Mouse (Mus musculus): ENCODE measurements around the gene Haus2. TPM values are rescaled to one million over a fixed set of nuclear protein-coding genes. Genes with fewer than 3 reads are reported as not detected.

The Haus2 gene
- 48.3 TPM for polyA plus RNA-seq (2014; fragmentation: Illumina TruSeq; extraction: RNeasy Lipid Tissue Mini Kit (QIAGEN cat#74804); ENCODE audit: low replicate concordance)

DNA sequence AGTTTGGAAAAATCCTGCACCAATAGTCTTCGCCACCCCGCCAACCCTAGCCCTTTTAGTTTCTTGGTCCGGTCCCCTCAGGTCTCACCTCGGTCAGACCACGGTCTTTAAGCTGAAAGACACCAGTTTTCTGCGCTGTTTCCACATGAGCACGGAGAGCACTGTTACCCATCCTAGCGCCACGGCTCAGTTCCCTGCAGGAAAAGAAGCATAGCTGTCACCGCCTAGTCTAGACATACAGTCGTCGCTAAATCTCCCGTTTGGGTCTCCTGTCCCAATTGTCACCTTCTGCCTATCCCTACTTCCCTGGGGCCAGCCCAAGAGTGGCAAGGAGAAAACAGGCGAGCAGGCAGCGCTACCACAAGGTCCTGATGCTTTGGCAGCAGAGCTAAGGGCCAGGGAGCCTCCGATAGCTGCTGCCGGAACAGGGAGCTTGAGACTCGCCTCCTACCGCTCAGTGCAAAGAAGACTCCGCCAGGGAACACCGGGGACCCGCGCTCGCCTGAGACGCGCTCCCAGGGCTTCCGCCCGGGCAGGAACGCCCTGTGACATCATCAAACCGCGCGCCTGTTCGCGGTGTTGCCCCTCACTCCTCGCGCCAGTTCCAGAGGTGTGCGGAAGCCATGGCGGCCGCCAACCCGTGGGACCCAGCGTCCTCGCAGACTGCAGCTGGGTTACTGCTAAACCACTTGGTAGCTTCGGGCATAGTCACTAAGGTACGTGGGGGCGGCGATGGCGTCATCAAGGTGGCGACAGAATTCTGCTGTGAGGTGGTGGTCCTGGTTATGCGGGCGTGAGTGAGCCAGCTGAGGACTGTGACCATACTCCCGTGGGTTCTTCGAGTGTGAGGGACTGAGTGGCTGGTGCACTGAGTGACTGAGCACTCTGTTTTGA is at the start of gene Haus2, which contains the start of gene Lrrc57:
Haus2 (plus strand) TSS at position 554 of the 894 bp plus-strand sequence.
Lrrc57 (minus strand) TSS at position 691 of the 894 bp plus-strand sequence.

DNA sequence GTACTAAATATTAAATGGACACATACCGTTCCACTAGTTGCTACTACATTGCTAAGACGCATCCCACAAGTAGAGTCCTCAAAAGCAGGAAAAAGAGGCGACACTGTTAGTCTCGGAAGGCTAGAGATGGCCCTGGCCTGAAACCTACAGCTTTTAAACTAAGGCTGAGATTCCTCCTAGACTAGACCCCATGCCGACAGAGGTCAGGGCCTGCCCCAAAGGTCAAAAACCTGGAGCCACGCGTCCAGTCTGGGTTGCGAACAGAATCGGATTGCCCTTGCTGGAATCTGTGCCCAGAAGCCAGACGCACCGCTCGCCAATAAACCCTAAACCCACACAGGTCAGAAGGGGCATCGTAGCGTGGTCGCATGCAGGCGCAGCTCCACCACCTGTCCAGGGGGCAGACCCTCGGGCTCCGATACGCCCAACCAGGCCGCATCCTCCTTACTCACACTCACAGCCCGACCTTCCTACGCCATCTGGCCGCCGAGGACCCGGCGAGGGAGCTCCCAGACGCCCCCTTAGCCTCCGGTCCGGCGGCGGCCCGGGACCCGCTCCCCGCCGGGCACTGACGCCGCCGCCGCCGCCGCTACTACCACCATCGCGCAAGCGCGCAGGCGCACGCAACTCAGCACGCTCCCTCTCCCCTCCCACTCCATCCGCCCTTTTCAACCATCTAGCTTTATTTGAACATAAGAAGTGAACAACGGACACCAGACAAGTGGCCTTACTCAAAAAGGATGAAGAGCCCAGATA is 45.8 kb upstream of the Haus2 start, which contains the start of gene Zfp106:
Zfp106 (minus strand) TSS at position 609 of the 756 bp plus-strand sequence.

DNA sequence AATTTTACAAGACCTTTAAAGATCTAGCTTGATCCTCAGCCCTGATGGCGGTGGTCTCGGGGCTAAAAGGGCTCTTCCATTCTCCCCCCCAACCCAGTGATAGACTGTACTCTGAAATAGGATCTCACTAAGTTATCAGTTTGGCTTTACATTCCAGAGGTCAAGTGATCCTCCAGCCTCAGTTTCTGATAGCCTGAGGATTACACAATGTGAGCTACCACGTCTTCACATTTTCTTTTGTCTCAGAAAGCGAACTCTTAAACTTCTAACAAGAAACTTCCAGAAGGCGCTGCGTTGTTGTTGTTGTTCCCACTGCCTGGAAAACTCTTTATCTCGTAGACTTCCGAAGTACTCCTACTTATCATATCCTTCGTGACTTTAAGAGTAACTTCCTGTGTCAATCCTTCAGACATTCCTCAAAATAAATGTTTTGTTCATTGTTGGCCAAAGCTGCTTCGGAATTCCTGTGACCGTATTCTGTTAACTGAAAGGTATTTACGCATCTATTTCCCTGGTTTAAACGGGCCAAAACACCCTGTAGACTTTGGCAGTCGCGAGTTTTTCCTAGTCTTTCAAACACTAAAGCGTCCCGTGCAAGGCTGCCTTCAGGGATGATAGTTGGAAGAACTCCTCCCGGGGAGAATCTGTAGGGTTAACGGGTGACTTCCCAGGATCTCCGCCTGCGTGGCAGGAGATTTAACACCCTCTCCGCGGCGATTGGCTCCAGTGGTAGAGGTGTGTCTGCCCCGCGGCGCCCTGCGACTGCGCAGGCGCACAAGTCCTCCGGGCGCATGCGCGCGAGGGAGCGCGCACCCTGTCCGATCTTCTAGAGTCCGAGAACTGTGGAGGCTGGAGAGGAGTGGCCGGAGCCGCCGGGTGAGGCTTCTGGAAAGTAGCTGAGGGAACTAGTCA is 42.0 kb upstream of the Haus2 start, which contains the start of gene Snap23:
Snap23 (plus strand) TSS at position 786 of the 912 bp plus-strand sequence.

DNA sequence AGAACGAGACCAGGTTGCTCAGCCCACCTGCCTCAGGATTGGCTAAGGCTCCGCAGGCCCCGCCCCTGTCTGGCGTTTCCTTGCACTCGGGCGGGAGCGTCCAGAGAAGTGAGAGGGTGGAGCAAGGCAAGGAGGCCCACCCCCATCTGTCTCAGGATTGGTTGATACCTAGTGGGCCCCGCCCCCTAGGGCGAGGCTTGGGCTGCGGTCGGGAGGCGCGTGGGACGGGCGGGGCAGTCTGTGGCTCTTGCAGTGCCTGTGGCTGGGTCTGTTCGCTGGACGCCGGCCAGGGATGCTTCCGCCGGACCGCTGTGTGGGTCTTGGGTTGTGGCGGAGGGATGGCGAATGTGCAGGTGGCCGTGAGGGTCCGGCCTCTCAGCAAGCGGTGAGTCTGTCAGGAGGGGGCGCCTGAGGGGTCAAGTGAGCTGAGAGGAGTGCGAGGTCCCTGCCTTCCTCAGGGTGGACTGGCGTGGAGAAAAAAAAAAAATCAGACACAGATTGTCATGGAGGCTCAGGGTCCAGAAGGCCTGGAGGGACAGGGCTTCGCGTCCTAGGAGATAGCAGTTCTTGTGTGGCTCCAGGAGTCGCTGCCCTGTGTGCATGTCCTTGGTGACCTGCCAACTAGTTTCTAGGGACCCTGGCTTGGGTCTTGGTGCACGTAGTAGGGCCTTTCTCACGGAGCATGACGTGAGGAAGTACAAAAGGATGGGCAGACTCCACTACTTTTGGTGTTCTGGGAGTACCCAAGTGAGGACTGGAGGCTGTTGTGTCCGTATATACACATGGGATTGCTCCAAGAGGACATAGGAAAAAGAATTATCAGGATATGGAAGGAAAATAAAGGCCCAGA is 19.9 kb downstream of the Haus2 start, which contains the start of gene Stard9:
Stard9 (plus strand) TSS at position 236 of the 850 bp plus-strand sequence.

Other genes starting within 250 kb of the Haus2 start
- gene Ganc, start 205.5 kb upstream of the Haus2 start, polyA plus RNA-seq (2014; fragmentation: Illumina TruSeq; extraction: RNeasy Lipid Tissue Mini Kit (QIAGEN cat#74804); ENCODE audit: low replicate concordance), result 55.0 TPM
- gene Tmem87a, start 205.3 kb upstream of the Haus2 start, polyA plus RNA-seq (2014; fragmentation: Illumina TruSeq; extraction: RNeasy Lipid Tissue Mini Kit (QIAGEN cat#74804); ENCODE audit: low replicate concordance), result 65.8 TPM
- gene Capn3, start 153.4 kb upstream of the Haus2 start, polyA plus RNA-seq (2014; fragmentation: Illumina TruSeq; extraction: RNeasy Lipid Tissue Mini Kit (QIAGEN cat#74804); ENCODE audit: low replicate concordance), result 2.0 TPM
- 58.1 TPM for gene Zfp106, start 45.5 kb upstream of the Haus2 start, polyA plus RNA-seq (2014; fragmentation: Illumina TruSeq; extraction: RNeasy Lipid Tissue Mini Kit (QIAGEN cat#74804); ENCODE audit: low replicate concordance)
- gene Snap23, start 41.7 kb upstream of the Haus2 start, polyA plus RNA-seq (2014; fragmentation: Illumina TruSeq; extraction: RNeasy Lipid Tissue Mini Kit (QIAGEN cat#74804); ENCODE audit: low replicate concordance), result 132 TPM
- gene Lrrc57, start 137 bp downstream of the Haus2 start, polyA plus RNA-seq (2014; fragmentation: Illumina TruSeq; extraction: RNeasy Lipid Tissue Mini Kit (QIAGEN cat#74804); ENCODE audit: low replicate concordance), result 69.6 TPM
- 3.5 TPM for gene Stard9, start 19.7 kb downstream of the Haus2 start, polyA plus RNA-seq (2014; fragmentation: Illumina TruSeq; extraction: RNeasy Lipid Tissue Mini Kit (QIAGEN cat#74804); ENCODE audit: low replicate concordance)
- gene Cdan1, start 240.7 kb downstream of the Haus2 start, polyA plus RNA-seq (2014; fragmentation: Illumina TruSeq; extraction: RNeasy Lipid Tissue Mini Kit (QIAGEN cat#74804); ENCODE audit: low replicate concordance), result 2.3 TPM
- 7.6 TPM for gene Ttbk2, start 241.2 kb downstream of the Haus2 start, polyA plus RNA-seq (2014; fragmentation: Illumina TruSeq; extraction: RNeasy Lipid Tissue Mini Kit (QIAGEN cat#74804); ENCODE audit: low replicate concordance)

All from small intestine, adult 10 weeks (tissue).